Mouse (Mus musculus) lung, postnatal 0 days (tissue): ENCODE results near the gene Stk32b.

Experiments
- CTCF ChIP-seq: IDR thresholded peaks from 2 replicates; pipeline ENCODE4 v1.5.1; 2016; ENCODE audit warnings: antibody characterized with exemption, mild to moderate bottlenecking
- EP300 ChIP-seq: IDR thresholded peaks from 2 replicates; pipeline ENCODE4 v1.6.1; 2016; ENCODE audit warnings: antibody characterized with exemption, mild to moderate bottlenecking, control low read depth

DNA sequence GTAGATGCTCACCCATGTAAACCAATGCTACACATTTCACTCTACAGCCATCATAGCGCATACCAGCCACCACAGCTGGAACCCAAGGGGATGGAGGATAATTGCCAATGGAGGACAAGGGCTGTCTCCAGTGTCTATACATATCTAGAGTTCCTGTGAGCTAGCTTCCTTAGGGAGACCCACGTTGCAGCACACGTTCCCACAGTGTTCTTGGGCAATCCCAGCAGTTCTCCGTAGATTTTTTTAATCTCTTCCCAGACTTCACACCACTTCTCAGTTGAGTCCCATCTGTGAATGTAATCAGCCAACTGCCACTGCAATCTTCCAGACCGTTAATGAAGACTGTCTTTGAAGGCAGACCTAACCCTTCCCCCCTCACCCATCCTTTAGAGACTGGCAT, 165.3 kb downstream of the Stk32b start:
- TF ChIP-seq EP300 (no peak), CTCF (no peak)
